In genomic region chr1:165642780-165643311, GRCm38 (mm10) we compare ENCODE assay signal across 7 mouse cellular contexts. TPM values are rescaled to one million over a fixed set of nuclear protein-coding genes. Genes with fewer than 3 reads are reported as not detected.
A peak's percentile ranks its signal among the peaks of the same experiment; 100 is the strongest.
DNase-seq lines count a peak whose midpoint lies in the region; ATAC-seq lines count a peak whose summit lies in the region.

No protein-coding gene starts in this region.

- H3K9me3 ChIP-seq in forebrain, embryonic 13.5 days (replicated peaks) = no peaks in the 10 kb centered on the region
- H3K9me3 ChIP-seq in hindbrain, embryonic 12.5 days (replicated peaks) = no peaks in the 10 kb centered on the region
- H3K9me3 ChIP-seq in megakaryocyte, embryonic 14.5 days = peaks cover 5% of the 10 kb centered on the region

- peak; percentile 59 for ATAC-seq in cerebellum, adult (ENCODE audit: insufficient number of reproducible peaks, low FRiP score, low TSS enrichment)
- peak; percentile 74 for ATAC-seq in forebrain, embryonic 13.5 days
- peak; percentile 90 for ATAC-seq in hindbrain, embryonic 12.5 days (ENCODE audit: low FRiP score)

- H3K27me3 ChIP-seq in forebrain, embryonic 13.5 days = no peaks in the 10 kb centered on the region
- H3K27me3 ChIP-seq in hindbrain, embryonic 12.5 days = no peaks in the 10 kb centered on the region
- peaks cover 52% of the 10 kb centered on the region for H3K27me3 ChIP-seq in megakaryocyte, embryonic 14.5 days (replicated peaks)
- H3K27me3 ChIP-seq in splenic B cell, adult 2 months (ENCODE audit: control insufficient read depth, insufficient read depth, low read length, poor library complexity, severe bottlenecking) = no peaks in the 10 kb centered on the region

- H3K4me2 ChIP-seq in forebrain, embryonic 13.5 days = peak overlapping the region; percentile 60
- H3K4me2 ChIP-seq in hindbrain, embryonic 12.5 days (replicated peaks) = peak overlapping the region; percentile 61

- H3K4me3 ChIP-seq in forebrain, embryonic 13.5 days = peak overlapping the region; percentile 78
- H3K4me3 ChIP-seq in hindbrain, embryonic 12.5 days = peak overlapping the region; percentile 70
- H3K4me3 ChIP-seq in megakaryocyte, embryonic 14.5 days (replicated peaks) = peak overlapping the region; percentile 93

- DNase-seq in MN1 (ENCODE audit: low spot score) = peak; percentile 78
- peak; percentile 56 to 65 for DNase-seq in left cerebral cortex, postnatal 10 days (ENCODE audit: extremely low spot score in 1 of 2, low spot score in 2 of 2)
- DNase-seq in splenic B cell, adult 2 months (ENCODE audit: low read depth, low spot score) = peak; percentile 31

- WGBS in forebrain, embryonic 13.5 days = under 1% methylated on average over 16 of the region's 16 CpGs
- WGBS in hindbrain, embryonic 12.5 days = under 1% methylated on average over 16 of the region's 16 CpGs

- peak overlapping the region; percentile 89 for H3K27ac ChIP-seq in forebrain, embryonic 13.5 days
- peak overlapping the region; percentile 90 for H3K27ac ChIP-seq in hindbrain, embryonic 12.5 days

- no peaks in the 10 kb centered on the region for H3K36me3 ChIP-seq in forebrain, embryonic 13.5 days (ENCODE audit: poor library complexity, severe bottlenecking)
- H3K36me3 ChIP-seq in hindbrain, embryonic 12.5 days = no peaks in the 10 kb centered on the region
- no peaks in the 10 kb centered on the region for H3K36me3 ChIP-seq in megakaryocyte, embryonic 14.5 days (replicated peaks; ENCODE audit: low read length)
- H3K36me3 ChIP-seq in splenic B cell, adult 2 months (ENCODE audit: control insufficient read depth, insufficient read depth, low read length, poor library complexity, severe bottlenecking) = no peaks in the 10 kb centered on the region

- H3K9ac ChIP-seq in forebrain, embryonic 13.5 days = peak overlapping the region; percentile 87
- peak overlapping the region; percentile 87 for H3K9ac ChIP-seq in hindbrain, embryonic 12.5 days

- intact Hi-C loops in left cerebral cortex, postnatal 10 days (cut with DNase I) = loop anchor here (5.0 to 10.0 kb wide), 2 partner anchors 56 to 178 kb away; partner anchors contain the start of genes Dcaf6 and Mpc2

- H3K4me1 ChIP-seq in forebrain, embryonic 13.5 days = no peaks in the 10 kb centered on the region
- H3K4me1 ChIP-seq in hindbrain, embryonic 12.5 days = no peaks in the 10 kb centered on the region
- peaks cover 24% of the 10 kb centered on the region for H3K4me1 ChIP-seq in megakaryocyte, embryonic 14.5 days

RNA-seq across cellular contexts. Expression of gene Mpzl1, which starts 8.5 kb away (rescaled TPM):
- 127 and 131 TPM in 2 replicates for polyA plus RNA-seq in forebrain, embryonic 13.5 days (2015; fragmentation: Nextera tagmentation; extraction: Ambion mirVana)
- polyA plus RNA-seq in hindbrain, embryonic 12.5 days (2016; fragmentation: Nextera tagmentation; extraction: Ambion mirVana) = 140 and 148 TPM in 2 replicates
- total RNA-seq in left cerebral cortex, postnatal 10 days (2021) = 10 to 100 TPM; 66.8 to 67.1 TPM
- 0.53 TPM in 1 of 2 replicates, not detected in the other for polyA plus RNA-seq in megakaryocyte, embryonic 14.5 days (2012; ENCODE audit: insufficient read depth, low replicate concordance)

Comparison
In these comparisons a context has a peak if more than half of its experiments do, and no peak if none do; other contexts are left out.
1. Peak in every context shown above with its lines: DNase-seq, ATAC-seq, H3K4me3 ChIP-seq and H3K27ac ChIP-seq.
2. RNA of gene Mpzl1, which starts 8.5 kb away (polyA plus RNA-seq): 140 to 148 TPM in hindbrain, embryonic 12.5 days and 127 to 131 TPM in forebrain, embryonic 13.5 days; 0.53 TPM in megakaryocyte, embryonic 14.5 days; every median in the first group is over 10 times any median in the second.